Mouse (Mus musculus) erythroblast, adult 5-6 weeks (primary cell): ENCODE results near the gene Ebf1. TPM values are rescaled to one million over a fixed set of nuclear protein-coding genes. Genes with fewer than 3 reads are reported as not detected.

ENCODE experiments used
- ATAC-seq: replicated peaks from 2 replicates; pipeline ENCODE4 v1.8.0; 2016; ENCODE audit warnings: moderate number of reproducible peaks, mild to moderate bottlenecking, moderate TSS enrichment, inconsistent platforms; ENCODE audit not compliant: poor library complexity, low FRiP score, severe bottlenecking
- total RNA-seq, 2 experiments: library from RNA; stranded (forward) in 1 of 2; stranded (reverse) in 1 of 2; fragments of 150-400 nt in 1 of 2; fragments of 200-764, 138-1000 nt in 1 of 2; gene quantifications; 2 replicates each; pipeline versions ENCODE4 v1.2.3 to v1.2.4; 2015 to 2017; ENCODE audit warnings: low replicate concordance in 2 of 2

Ebf1 gene
- total RNA-seq, 2 experiments from 2014 or later, result 0.68 TPM; not detected in 1

- no peak for ATAC-seq
Measured at GRCm38 (mm10) chr11:44696539-44697201, 79.6 kb downstream of the Ebf1 start.

DNA sequence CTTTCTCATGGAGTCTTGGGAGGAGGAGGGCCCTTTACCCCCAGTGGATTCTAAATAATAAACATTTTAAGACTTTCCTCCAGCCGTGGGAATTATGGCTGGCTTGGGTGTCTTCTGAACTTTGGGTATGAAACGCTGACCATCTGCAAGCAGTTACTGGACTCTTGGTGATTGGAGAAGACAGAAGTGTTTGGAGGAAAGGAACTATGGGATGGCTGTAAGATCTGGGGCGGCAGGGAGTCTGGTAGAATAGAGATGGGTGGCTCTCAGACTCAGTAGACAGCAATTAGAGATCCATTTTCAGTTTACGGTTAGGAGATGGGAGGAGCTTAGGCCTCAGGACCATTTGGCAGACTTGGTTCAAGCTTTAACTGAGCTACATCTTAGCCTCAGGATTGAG is 83.1 kb downstream of the Ebf1 start:
- no peak for ATAC-seq

DNA sequence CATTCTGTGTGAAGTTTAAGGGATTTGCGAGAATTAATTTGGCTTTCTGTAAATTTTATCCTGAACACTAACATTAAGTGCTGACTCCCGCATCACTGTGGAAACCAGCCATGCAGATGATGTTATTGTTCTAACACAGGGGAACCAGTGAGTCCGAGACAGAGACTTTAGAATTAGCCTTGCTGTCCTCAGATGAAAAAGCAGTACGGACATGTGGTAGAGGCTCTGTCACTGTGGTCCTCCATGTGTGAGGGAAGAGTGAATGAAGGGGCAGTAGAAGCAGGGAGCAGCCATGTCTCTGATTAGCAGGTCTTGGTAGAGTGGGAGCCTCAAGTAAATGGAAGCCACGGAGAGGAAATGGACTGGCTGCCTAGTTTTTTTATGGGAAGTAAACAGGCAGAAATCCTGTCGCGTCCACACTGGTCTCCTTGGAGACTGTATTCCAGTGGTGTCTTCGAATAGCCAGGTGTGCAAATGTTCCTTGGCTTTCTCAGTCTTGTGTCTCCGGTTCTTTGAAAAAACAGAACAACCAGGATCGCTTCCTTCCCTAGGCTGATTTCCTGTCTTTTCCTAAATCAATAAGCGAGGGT is 84.2 kb downstream of the Ebf1 start:
- ATAC-seq, result no peak

- ATAC-seq, result no peak
Measured at GRCm38 (mm10) chr11:44701864-44702263, 84.7 kb downstream of the Ebf1 start.

DNA sequence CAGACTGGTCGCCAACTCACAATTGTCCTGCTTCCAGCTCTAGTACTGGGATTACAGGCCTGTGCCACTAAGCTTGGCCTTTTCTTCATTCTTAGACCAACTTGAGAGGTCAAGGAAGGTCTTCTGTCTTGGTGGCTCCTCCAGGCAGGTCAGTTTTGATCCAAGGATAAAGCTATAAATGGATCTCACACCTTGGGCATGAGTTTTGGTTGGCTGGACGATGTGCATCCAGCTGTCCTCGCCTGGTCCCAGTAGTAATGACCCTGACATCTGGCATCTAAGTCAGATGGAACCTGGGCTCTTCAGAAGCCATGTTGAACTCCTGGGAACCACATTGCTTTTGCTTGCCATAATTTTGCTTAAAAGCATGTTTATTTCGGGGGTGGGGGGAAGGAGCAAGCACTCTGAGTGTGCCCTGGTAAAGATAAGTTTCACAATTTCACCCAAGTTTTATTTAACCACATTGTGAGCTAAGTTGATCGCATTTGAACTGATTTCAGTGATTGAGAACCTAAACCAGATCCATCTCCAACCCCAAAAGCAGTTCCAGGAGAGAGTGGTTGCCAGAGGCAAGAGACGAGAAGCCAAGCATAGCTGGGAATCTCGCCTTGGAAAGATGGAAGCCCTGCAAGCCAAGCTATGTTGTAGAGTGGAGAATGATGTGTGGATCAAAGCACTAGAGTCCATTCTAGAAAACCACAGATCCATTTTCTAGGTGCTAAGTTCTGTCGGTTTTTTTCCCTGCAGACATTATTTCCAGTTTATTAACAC is 85.8 kb downstream of the Ebf1 start:
- ATAC-seq, result no peak

GRCm38 (mm10) chr11:44703951-44704350 is 86.8 kb downstream of the Ebf1 start:
- no peak for ATAC-seq

DNA sequence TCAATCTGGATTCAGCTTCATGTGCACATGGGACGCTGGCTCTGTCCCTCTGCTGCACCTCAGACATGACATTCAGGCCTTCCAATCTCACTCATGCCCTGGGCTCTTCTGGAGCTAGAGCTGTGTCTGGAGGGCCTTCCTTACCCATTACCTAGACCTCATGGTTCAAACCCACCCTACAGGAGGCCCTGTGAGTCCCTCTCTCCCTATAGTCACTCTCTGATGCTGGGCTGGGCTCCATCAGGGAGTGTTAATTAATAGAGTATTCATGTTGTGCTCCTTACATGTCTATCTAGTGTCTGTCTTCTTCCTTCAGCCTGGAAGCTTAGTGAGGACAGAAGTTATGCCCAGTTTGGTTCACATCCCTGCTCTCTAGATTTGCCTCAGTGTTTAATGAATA is 88.7 kb downstream of the Ebf1 start:
- ATAC-seq, result no peak

- ATAC-seq, result no peak
Measured at GRCm38 (mm10) chr11:44706386-44706785, 89.3 kb downstream of the Ebf1 start.

- ATAC-seq, result no peak
Measured at GRCm38 (mm10) chr11:44707381-44708289, 90.5 kb downstream of the Ebf1 start.

- ATAC-seq, result no peak
Measured at GRCm38 (mm10) chr11:44708290-44708685, 91.2 kb downstream of the Ebf1 start.

GRCm38 (mm10) chr11:44709073-44709618 is 92.0 kb downstream of the Ebf1 start:
- no peak for ATAC-seq

DNA sequence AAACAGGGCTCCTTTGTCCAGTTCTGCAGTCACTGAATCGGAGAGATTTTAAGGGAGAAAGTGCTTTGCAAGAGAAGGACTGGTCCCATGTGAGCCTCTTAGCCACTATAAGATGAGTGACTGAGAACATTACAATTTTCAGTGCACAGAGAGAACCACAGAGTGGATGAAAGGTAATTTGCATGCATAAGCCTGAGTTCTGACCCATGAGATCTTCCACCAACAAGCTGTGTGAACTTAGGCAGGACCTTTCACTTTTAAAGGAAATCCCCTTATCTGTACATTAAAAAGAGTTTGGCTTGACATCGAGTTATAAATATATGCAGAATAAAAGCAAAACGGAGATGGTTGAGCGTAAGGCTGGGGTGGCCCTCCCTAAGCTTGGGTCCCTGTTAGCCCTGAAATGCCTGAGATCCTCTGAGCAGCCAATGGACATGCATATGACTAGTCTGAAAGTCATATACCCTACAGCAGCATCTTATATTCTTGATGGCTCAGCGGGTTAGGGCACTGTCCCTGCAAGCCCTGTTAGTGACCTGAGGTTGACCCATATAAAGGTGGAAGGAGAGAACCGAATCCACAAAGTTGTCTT is 92.8 kb downstream of the Ebf1 start:
- ATAC-seq, result no peak

- ATAC-seq, result no peak
Measured at GRCm38 (mm10) chr11:44710861-44711260, 93.7 kb downstream of the Ebf1 start.

DNA sequence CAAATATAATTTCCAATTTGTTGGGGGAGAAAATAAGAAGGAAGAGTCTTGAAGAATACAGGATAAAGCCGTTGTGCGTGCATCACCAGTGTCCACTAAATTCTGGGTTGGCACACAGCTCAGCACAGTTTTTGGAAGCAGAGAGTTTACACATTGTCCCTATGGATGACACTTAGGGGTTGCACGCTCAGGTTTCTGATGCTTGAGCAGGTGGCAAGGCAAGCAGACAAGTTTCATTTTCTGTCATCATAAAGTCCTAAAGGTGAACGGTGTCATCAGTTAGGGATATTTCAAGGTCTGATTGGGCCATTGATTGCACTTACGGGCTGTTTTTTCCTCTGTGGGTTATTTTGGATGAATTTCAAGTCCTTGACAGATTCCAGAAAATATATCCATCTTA is 97.1 kb downstream of the Ebf1 start:
- ATAC-seq, result no peak

GRCm38 (mm10) chr11:44715776-44716175 is 98.7 kb downstream of the Ebf1 start:
- ATAC-seq, result no peak

- no peak for ATAC-seq
Measured at GRCm38 (mm10) chr11:44716928-44717327, 99.8 kb downstream of the Ebf1 start.

DNA sequence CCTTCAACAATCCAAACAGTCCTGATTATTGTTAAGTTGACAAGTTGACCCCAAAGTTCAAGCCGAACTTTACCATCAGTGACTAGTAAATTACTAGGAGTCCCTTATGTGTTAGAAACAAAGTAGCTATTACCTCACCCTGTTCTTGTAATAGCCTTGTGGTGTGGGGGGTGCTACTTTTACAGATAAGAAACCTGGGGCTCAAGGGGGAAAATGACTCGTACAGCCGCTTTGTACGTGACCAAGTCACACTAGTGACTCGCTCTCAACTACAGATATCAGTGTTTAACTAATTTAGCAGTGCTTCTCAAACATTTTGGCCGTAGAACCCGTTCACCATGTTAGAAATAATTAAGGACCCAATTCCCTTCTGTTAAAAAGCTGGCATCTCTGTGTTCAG is 100.5 kb downstream of the Ebf1 start:
- ATAC-seq, result no peak

GRCm38 (mm10) chr11:44721976-44722375 is 104.9 kb downstream of the Ebf1 start:
- no peak for ATAC-seq

- ATAC-seq, result no peak
Measured at GRCm38 (mm10) chr11:44723950-44724502, 106.9 kb downstream of the Ebf1 start.
